Mouse (Mus musculus): Measurements from ENCODE around the gene Vstm5.

DNA sequence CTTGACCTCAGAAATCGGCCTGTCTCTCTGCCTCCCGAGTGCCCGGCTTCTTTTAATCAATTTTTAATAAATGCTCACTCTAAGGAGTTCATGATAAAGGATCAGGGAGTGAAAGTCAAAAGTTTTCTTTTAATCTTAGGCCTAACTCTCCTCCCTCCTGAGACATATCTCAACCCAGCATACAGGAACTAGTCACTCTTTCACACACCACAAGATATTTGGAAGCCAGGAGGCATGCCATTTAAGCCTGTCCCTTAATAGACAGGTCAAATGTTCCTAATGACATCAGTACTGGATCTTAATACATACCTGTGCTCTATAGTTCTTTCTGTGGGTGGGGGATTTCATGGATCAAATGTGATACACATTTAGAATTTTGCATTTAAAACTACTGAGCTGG is 39.5 kb downstream of the Vstm5 start:
- no peak for TF ChIP-seq POLR2A (IDR thresholded peaks at IDR 0.05; ENCODE audit: insufficient read depth, low read depth, low read length)
- TF ChIP-seq CTCF (IDR thresholded peaks at IDR 0.05; ENCODE audit: insufficient read depth, low read depth, low read length): no peak

Data from olfactory bulb, adult 2 months (tissue).